Mouse (Mus musculus): ENCODE measurements around the gene Pepd. TPM values are rescaled to one million over a fixed set of nuclear protein-coding genes. Genes with fewer than 3 reads are reported as not detected.
A peak's percentile ranks its signal among the peaks of the same experiment; 100 is the strongest.

Gene Pepd
- polyA plus RNA-seq, 1 experiment from 2014 or later, result 58.4 TPM

GRCm38 (mm10) chr7:35015252-35015651, 103.1 kb downstream of the Pepd start:
- no peak for DNase-seq (ENCODE audit: low spot score)
- no peaks in the 10 kb centered on the region for H3K4me1 ChIP-seq (replicated peaks; ENCODE audit: control insufficient read depth, insufficient read depth, low read length)
- H3K36me3 ChIP-seq (ENCODE audit: control insufficient read depth, insufficient read depth, low read length), result no peaks in the 10 kb centered on the region
- no peak overlapping the region for H3K9ac ChIP-seq (ENCODE audit: low read length)
- no peak overlapping the region for H3K27ac ChIP-seq (ENCODE audit: low read depth, low read length)
- ATAC-seq (replicated peaks; ENCODE audit: low FRiP score), result no peak
- 88% methylated on average over 2 of the region's 2 CpGs for WGBS
- H3K4me3 ChIP-seq (ENCODE audit: low read depth, low read length), result no peak overlapping the region
- no peaks in the 10 kb centered on the region for H3K27me3 ChIP-seq (ENCODE audit: control insufficient read depth, insufficient read depth, low read length)
- no peak overlapping the region for H3K4me2 ChIP-seq (ENCODE audit: low read depth, low read length, severe bottlenecking)
- no peaks in the 10 kb centered on the region for H3K9me3 ChIP-seq (ENCODE audit: control insufficient read depth, low read length)

- H3K27ac ChIP-seq (ENCODE audit: low read depth, low read length), result no peak overlapping the region
- H3K36me3 ChIP-seq (ENCODE audit: control insufficient read depth, insufficient read depth, low read length), result no peaks in the 10 kb centered on the region
- no peaks in the 10 kb centered on the region for H3K9me3 ChIP-seq (ENCODE audit: control insufficient read depth, low read length)
- no peak overlapping the region for H3K4me2 ChIP-seq (ENCODE audit: low read depth, low read length, severe bottlenecking)
- no peak for DNase-seq (ENCODE audit: low spot score)
- whole genome bisulfite sequencing, result 88% methylated on average over 10 of the region's 10 CpGs
- no peak overlapping the region for H3K4me3 ChIP-seq (ENCODE audit: low read depth, low read length)
- no peak overlapping the region for H3K9ac ChIP-seq (ENCODE audit: low read length)
- no peaks in the 10 kb centered on the region for H3K27me3 ChIP-seq (ENCODE audit: control insufficient read depth, insufficient read depth, low read length)
- no peaks in the 10 kb centered on the region for H3K4me1 ChIP-seq (replicated peaks; ENCODE audit: control insufficient read depth, insufficient read depth, low read length)
- no peak for ATAC-seq (replicated peaks; ENCODE audit: low FRiP score)
Observed at GRCm38 (mm10) chr7:35021365-35021764, 109.2 kb downstream of the Pepd start.

- Histone ChIP-seq H3K4me3 (ENCODE audit: low read depth, low read length) (no peak overlapping the region), H3K4me2 (ENCODE audit: low read depth, low read length, severe bottlenecking) (no peak overlapping the region), H3K27ac (ENCODE audit: low read depth, low read length) (no peak overlapping the region), H3K9ac (ENCODE audit: low read length) (no peak overlapping the region), H3K9me3 (ENCODE audit: control insufficient read depth, low read length) (no peaks in the 10 kb centered on the region), H3K36me3 (ENCODE audit: control insufficient read depth, insufficient read depth, low read length) (no peaks in the 10 kb centered on the region), H3K4me1 (replicated peaks; ENCODE audit: control insufficient read depth, insufficient read depth, low read length) (no peaks in the 10 kb centered on the region), H3K27me3 (ENCODE audit: control insufficient read depth, insufficient read depth, low read length) (no peaks in the 10 kb centered on the region)
- no peak for ATAC-seq (replicated peaks; ENCODE audit: low FRiP score)
- DNase-seq (ENCODE audit: low spot score), result no peak
- 83% methylated on average over 4 of the region's 4 CpGs for WGBS
Observed at GRCm38 (mm10) chr7:35023251-35023650, 111.1 kb downstream of the Pepd start.

GRCm38 (mm10) chr7:35024426-35024825, 112.2 kb downstream of the Pepd start:
- no peak for ATAC-seq (replicated peaks; ENCODE audit: low FRiP score)

GRCm38 (mm10) chr7:35025409-35026275, 113.5 kb downstream of the Pepd start:
- Histone ChIP-seq H3K9me3 (ENCODE audit: control insufficient read depth, low read length) (no peaks in the 10 kb centered on the region), H3K27ac (ENCODE audit: low read depth, low read length) (no peak overlapping the region), H3K4me2 (ENCODE audit: low read depth, low read length, severe bottlenecking) (no peak overlapping the region), H3K4me3 (ENCODE audit: low read depth, low read length) (no peak overlapping the region), H3K27me3 (ENCODE audit: control insufficient read depth, insufficient read depth, low read length) (no peaks in the 10 kb centered on the region), H3K36me3 (ENCODE audit: control insufficient read depth, insufficient read depth, low read length) (no peaks in the 10 kb centered on the region), H3K4me1 (replicated peaks; ENCODE audit: control insufficient read depth, insufficient read depth, low read length) (no peaks in the 10 kb centered on the region), H3K9ac (ENCODE audit: low read length) (no peak overlapping the region)
- ATAC-seq (replicated peaks; ENCODE audit: low FRiP score) (peak; percentile 69), DNase-seq (ENCODE audit: low spot score) (peak; percentile 88)
- 42% methylated on average over 5 of the region's 5 CpGs for WGBS

More at GRCm38 (mm10) chr7:35024426-35024825, 112.2 kb downstream of the Pepd start:
- no peaks in the 10 kb centered on the region for H3K4me1 ChIP-seq (replicated peaks; ENCODE audit: control insufficient read depth, insufficient read depth, low read length)
- 67% methylated on average over 1 of the region's 1 CpGs for WGBS
- no peak overlapping the region for H3K27ac ChIP-seq (ENCODE audit: low read depth, low read length)
- H3K36me3 ChIP-seq (ENCODE audit: control insufficient read depth, insufficient read depth, low read length), result no peaks in the 10 kb centered on the region
- no peak overlapping the region for H3K9ac ChIP-seq (ENCODE audit: low read length)
- H3K4me2 ChIP-seq (ENCODE audit: low read depth, low read length, severe bottlenecking), result no peak overlapping the region
- H3K27me3 ChIP-seq (ENCODE audit: control insufficient read depth, insufficient read depth, low read length), result no peaks in the 10 kb centered on the region
- H3K9me3 ChIP-seq (ENCODE audit: control insufficient read depth, low read length), result no peaks in the 10 kb centered on the region
- DNase-seq (ENCODE audit: low spot score), result no peak
- H3K4me3 ChIP-seq (ENCODE audit: low read depth, low read length), result no peak overlapping the region

- Histone ChIP-seq H3K27ac (ENCODE audit: low read depth, low read length) (no peak overlapping the region), H3K4me1 (replicated peaks; ENCODE audit: control insufficient read depth, insufficient read depth, low read length) (no peaks in the 10 kb centered on the region), H3K4me3 (ENCODE audit: low read depth, low read length) (no peak overlapping the region), H3K27me3 (ENCODE audit: control insufficient read depth, insufficient read depth, low read length) (no peaks in the 10 kb centered on the region), H3K4me2 (ENCODE audit: low read depth, low read length, severe bottlenecking) (no peak overlapping the region), H3K9me3 (ENCODE audit: control insufficient read depth, low read length) (no peaks in the 10 kb centered on the region), H3K9ac (ENCODE audit: low read length) (no peak overlapping the region), H3K36me3 (ENCODE audit: control insufficient read depth, insufficient read depth, low read length) (no peaks in the 10 kb centered on the region)
- WGBS, result 86% methylated on average over 4 of the region's 4 CpGs
- ATAC-seq (replicated peaks; ENCODE audit: low FRiP score) (no peak; the same call in 1 of the 2 replicates), DNase-seq (ENCODE audit: low spot score) (no peak)
Observed at GRCm38 (mm10) chr7:35026276-35026630, 114.1 kb downstream of the Pepd start.

GRCm38 (mm10) chr7:35026838-35027291, 114.7 kb downstream of the Pepd start:
- Histone ChIP-seq H3K9ac (ENCODE audit: low read length) (no peak overlapping the region), H3K9me3 (ENCODE audit: control insufficient read depth, low read length) (no peaks in the 10 kb centered on the region), H3K4me3 (ENCODE audit: low read depth, low read length) (no peak overlapping the region), H3K27me3 (ENCODE audit: control insufficient read depth, insufficient read depth, low read length) (no peaks in the 10 kb centered on the region), H3K4me1 (replicated peaks; ENCODE audit: control insufficient read depth, insufficient read depth, low read length) (no peaks in the 10 kb centered on the region), H3K36me3 (ENCODE audit: control insufficient read depth, insufficient read depth, low read length) (no peaks in the 10 kb centered on the region; the same call in 1 of the 2 replicates), H3K4me2 (ENCODE audit: low read depth, low read length, severe bottlenecking) (no peak overlapping the region), H3K27ac (ENCODE audit: low read depth, low read length) (no peak overlapping the region)
- DNase-seq (ENCODE audit: low spot score) (peak; percentile 65), ATAC-seq (replicated peaks; ENCODE audit: low FRiP score) (no peak)
- WGBS, result 62% methylated on average over 3 of the region's 3 CpGs

GRCm38 (mm10) chr7:35027801-35028420, 115.7 kb downstream of the Pepd start:
- H3K36me3 ChIP-seq (ENCODE audit: control insufficient read depth, insufficient read depth, low read length), result no peaks in the 10 kb centered on the region; the same call in 1 of the 2 replicates
- H3K27me3 ChIP-seq (ENCODE audit: control insufficient read depth, insufficient read depth, low read length), result no peaks in the 10 kb centered on the region
- WGBS, result 86% methylated on average over 9 of the region's 9 CpGs
- H3K4me3 ChIP-seq (ENCODE audit: low read depth, low read length), result no peak overlapping the region
- H3K27ac ChIP-seq (ENCODE audit: low read depth, low read length), result no peak overlapping the region
- no peak overlapping the region for H3K9ac ChIP-seq (ENCODE audit: low read length)
- no peaks in the 10 kb centered on the region for H3K9me3 ChIP-seq (ENCODE audit: control insufficient read depth, low read length)
- H3K4me1 ChIP-seq (replicated peaks; ENCODE audit: control insufficient read depth, insufficient read depth, low read length), result no peaks in the 10 kb centered on the region
- DNase-seq (ENCODE audit: low spot score) (no peak), ATAC-seq (replicated peaks; ENCODE audit: low FRiP score) (no peak)
- no peak overlapping the region for H3K4me2 ChIP-seq (ENCODE audit: low read depth, low read length, severe bottlenecking)
